Mouse (Mus musculus) megakaryocyte, embryonic 14.5 days (primary cell): ENCODE measurements around the gene Prdm11.

ENCODE experiments used
- FLI1 ChIP-seq: IDR thresholded peaks from 2 replicates; pipeline ENCODE4 v1.6.1; 2012; ENCODE audit warnings: low read length, inconsistent platforms, mixed read lengths
- GATA1 ChIP-seq: IDR thresholded peaks from 3 replicates; pipeline ENCODE4 v1.6.1; 2012; ENCODE audit warnings: mixed read lengths, low read length, inconsistent platforms, borderline replicate concordance

DNA sequence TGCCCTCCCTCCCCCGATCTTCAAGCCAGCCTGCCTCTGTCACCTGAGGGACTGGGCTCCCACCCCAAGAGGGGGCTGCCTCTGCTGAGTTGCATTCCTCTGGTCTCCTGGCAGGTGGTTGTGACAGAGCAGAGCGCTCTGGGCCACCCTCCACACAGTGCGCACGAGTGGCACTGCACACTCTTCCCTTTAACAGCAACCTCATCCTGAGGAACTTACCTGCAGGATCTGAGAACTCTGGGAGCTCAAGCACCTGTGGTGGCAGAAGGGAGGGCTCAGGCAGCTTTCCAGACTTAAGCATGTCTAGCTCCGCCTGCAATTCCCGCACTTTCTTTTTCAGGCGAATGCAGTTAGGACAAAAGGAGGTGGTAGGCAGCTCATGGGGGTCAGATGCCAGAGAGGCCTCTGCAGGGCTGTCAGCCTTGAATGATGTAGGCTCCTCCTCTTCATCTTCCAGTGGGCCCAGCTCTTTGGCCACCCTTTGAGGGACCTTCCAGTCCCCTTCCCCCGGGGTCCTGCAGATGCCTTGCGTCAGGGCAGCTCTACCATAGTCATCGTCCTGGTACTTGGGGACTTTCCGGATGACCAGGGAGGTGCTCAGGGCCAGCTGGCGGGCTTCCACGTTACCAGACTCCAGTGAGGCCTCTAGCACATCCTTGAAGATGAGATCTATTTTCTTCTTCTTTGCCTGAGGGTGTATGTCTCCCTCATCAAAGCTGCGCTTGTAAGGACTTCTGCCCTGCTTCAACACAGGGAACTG is 70.8 kb downstream of the Prdm11 start:
- TF ChIP-seq GATA1 (no peak), FLI1 (no peak)
